Mouse (Mus musculus) brain, embryonic 14.5 days (tissue): ENCODE data around the gene Scn3b. TPM values are rescaled to one million over a fixed set of nuclear protein-coding genes. Genes with fewer than 3 reads are reported as not detected.

Source experiments
- DNase-seq: peaks from one replicate; pipeline ENCODE4 v3.0.0-alpha.2; 2011; ENCODE audit warnings: low read depth
- CTCF ChIP-seq: fragments of 200-500 bp; IDR thresholded peaks from 2 replicates; pipeline ENCODE4 v1.5.1; 2012; ENCODE audit warnings: inconsistent platforms, mild to moderate bottlenecking, moderate library complexity, borderline replicate concordance; ENCODE audit not compliant: insufficient read depth, insufficient read length; ENCODE audit errors: extremely low read depth
- POLR2A ChIP-seq: fragments of 200-500 bp; IDR thresholded peaks from 2 replicates; pipeline ENCODE4 v1.6.1; 2012; ENCODE audit warnings: mild to moderate bottlenecking, inconsistent platforms, borderline replicate concordance; ENCODE audit not compliant: poor library complexity, insufficient read depth, insufficient read length, severe bottlenecking; ENCODE audit errors: extremely low read depth
- polyA plus RNA-seq: library from polyadenylated mRNA; depleted of rRNA; stranded (reverse); fragments of >200 nt; gene quantifications from 2 replicates; pipeline ENCODE4 v1.2.3, GENCODE M21; 2012

The Scn3b gene
- polyA plus RNA-seq, 1 experiment = 120 TPM

- TF ChIP-seq POLR2A (no peak), CTCF (no peak)
- no peak for DNase-seq
These were observed 31.3 kb downstream of the Scn3b start for GRCm38 (mm10) chr9:40300018-40300989.

GRCm38 (mm10) chr9:40301475-40301874, 32.5 kb downstream of the Scn3b start:
- TF ChIP-seq POLR2A = no peak
- no peak for TF ChIP-seq CTCF
- DNase-seq = no peak

- no peak for DNase-seq
- no peak for TF ChIP-seq POLR2A
- no peak for TF ChIP-seq CTCF
These were observed 33.4 kb downstream of the Scn3b start for GRCm38 (mm10) chr9:40302375-40302774.

GRCm38 (mm10) chr9:40304243-40304642, 35.2 kb downstream of the Scn3b start:
- no peak for DNase-seq
- no peak for TF ChIP-seq CTCF
- no peak for TF ChIP-seq POLR2A

- peak; percentile 53 for DNase-seq
These were observed 38.3 kb downstream of the Scn3b start for GRCm38 (mm10) chr9:40307311-40307710.

GRCm38 (mm10) chr9:40309876-40310275, 40.9 kb downstream of the Scn3b start:
- TF ChIP-seq POLR2A = no peak
- no peak for TF ChIP-seq CTCF

More at GRCm38 (mm10) chr9:40307311-40307710, 38.3 kb downstream of the Scn3b start:
- TF ChIP-seq POLR2A (no peak), CTCF (no peak)

GRCm38 (mm10) chr9:40311813-40312212, 42.8 kb downstream of the Scn3b start:
- TF ChIP-seq POLR2A (no peak), CTCF (no peak)
- DNase-seq = no peak

More at GRCm38 (mm10) chr9:40309876-40310275, 40.9 kb downstream of the Scn3b start:
- no peak for DNase-seq

- no peak for TF ChIP-seq CTCF
- TF ChIP-seq POLR2A = no peak
- DNase-seq = no peak
These were observed 48.0 kb downstream of the Scn3b start for GRCm38 (mm10) chr9:40316865-40317660.

GRCm38 (mm10) chr9:40317735-40318134, 48.7 kb downstream of the Scn3b start:
- no peak for DNase-seq
- no peak for TF ChIP-seq CTCF
- no peak for TF ChIP-seq POLR2A

GRCm38 (mm10) chr9:40318771-40319170, 49.8 kb downstream of the Scn3b start:
- TF ChIP-seq CTCF (no peak), POLR2A (no peak)
- DNase-seq = no peak

- no peak for TF ChIP-seq CTCF
- TF ChIP-seq POLR2A = no peak
- no peak for DNase-seq
These were observed 51.4 kb downstream of the Scn3b start for GRCm38 (mm10) chr9:40320405-40320804.
